Mouse (Mus musculus) heart, postnatal 36 days (tissue): Measurements from ENCODE around the gene Dlx5. TPM values are rescaled to one million over a fixed set of nuclear protein-coding genes. Genes with fewer than 3 reads are reported as not detected.

Experiments used
- DNase-seq, 2 experiments: peaks; one replicate each; pipeline ENCODE4 v3.0.0; 2021 to 2022
- intact Hi-C: fragments of 180-260 bp; cut with DNase I; formaldehyde crosslinking; loops from one replicate; pipeline ENCODE4 v1.15.1; 2025
- total RNA-seq, 2 experiments: library from RNA; stranded (reverse); gene quantifications; 2 replicates each; pipeline ENCODE4 v1.2.3; 2021

Dlx5 gene
- under 1 TPM; 0.19 TPM for total RNA-seq

- intact Hi-C loops, result loop anchor here (10.0 kb wide), 2 partner anchors 587 to 777 kb away; no protein-coding TSS in a partner anchor
- peak; percentile 26 to 42 for DNase-seq
Measured at GRCm38 (mm10) chr6:6881638-6882190, at the start of gene Dlx5. TSS of gene Dlx5 (minus strand) at chr6:6882085.

GRCm38 (mm10) chr6:6931507-6931906, 49.6 kb upstream of the Dlx5 start:
- no peak for DNase-seq
- intact Hi-C loops, result no loop called here

GRCm38 (mm10) chr6:6930831-6931230, 48.9 kb upstream of the Dlx5 start:
- no peak for DNase-seq
- intact Hi-C loops, result no loop called here

- intact Hi-C loops, result no loop called here
- DNase-seq, result no peak
Measured at GRCm38 (mm10) chr6:6925264-6925663, 43.4 kb upstream of the Dlx5 start.

DNA sequence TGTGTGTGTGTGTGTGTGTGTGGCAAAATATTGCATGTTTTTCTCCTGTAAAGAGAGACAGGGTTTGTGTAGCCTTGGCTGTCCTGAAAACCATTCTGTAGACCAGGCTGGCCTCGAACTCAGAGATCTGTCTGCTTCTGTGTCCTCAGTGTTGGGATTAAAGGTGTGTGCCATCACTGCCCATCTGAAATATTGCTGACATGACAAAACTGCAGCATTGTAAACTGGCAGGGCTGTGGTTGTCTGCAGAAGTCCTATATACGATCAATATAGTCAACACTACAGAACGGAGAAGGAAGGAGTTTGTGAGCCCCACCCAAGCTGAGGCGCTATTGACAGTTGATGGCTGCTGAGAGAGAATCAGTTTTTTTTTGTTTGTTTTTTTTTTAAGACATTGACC, 35.4 kb upstream of the Dlx5 start:
- intact Hi-C loops, result loop anchor here (10.0 kb wide), 1 partner anchor 1273 kb away; no protein-coding TSS in a partner anchor
- no peak for DNase-seq

GRCm38 (mm10) chr6:6915526-6915915, 33.6 kb upstream of the Dlx5 start:
- no peak for DNase-seq
- intact Hi-C loops, result loop anchor here (2.0 to 10.0 kb wide), 2 partner anchors 909 to 1271 kb away; no protein-coding TSS in a partner anchor

DNA sequence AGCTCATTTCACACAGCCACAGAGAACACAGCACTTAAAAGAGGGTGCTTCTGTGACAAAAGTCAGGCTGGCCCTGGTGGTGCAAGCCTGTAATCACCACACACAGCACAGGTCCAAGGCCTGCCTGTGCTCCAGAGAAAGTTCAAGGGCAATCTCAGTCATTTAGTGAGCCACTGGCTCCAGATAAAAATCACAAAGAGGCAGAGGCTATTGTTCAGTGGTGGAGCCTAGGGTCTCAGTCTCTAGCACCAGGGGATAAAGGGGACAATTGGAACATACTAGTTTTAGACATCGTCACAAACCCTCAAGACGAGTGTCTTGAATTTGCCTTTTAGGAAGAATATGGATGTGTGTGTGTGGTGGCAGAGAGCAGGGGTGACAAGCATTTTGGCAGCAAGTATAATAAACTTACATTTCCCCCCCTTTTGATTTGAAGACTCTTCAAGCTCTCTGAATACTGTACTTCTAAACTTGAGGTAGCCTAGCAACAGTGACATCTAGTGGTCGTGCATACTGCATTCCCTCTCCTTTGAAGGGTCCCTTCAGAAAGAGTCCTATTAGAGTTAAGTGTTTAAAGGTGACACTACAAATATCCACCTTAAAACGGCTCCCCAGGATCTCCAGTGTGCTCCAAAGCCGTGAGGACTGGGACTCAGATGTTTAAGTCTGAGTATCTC, 33.1 kb upstream of the Dlx5 start:
- peak; percentile 34 to 43 for DNase-seq
- intact Hi-C loops, result loop anchor here (2.0 to 10.0 kb wide), 2 partner anchors 908 to 1270 kb away; no protein-coding TSS in a partner anchor

DNA sequence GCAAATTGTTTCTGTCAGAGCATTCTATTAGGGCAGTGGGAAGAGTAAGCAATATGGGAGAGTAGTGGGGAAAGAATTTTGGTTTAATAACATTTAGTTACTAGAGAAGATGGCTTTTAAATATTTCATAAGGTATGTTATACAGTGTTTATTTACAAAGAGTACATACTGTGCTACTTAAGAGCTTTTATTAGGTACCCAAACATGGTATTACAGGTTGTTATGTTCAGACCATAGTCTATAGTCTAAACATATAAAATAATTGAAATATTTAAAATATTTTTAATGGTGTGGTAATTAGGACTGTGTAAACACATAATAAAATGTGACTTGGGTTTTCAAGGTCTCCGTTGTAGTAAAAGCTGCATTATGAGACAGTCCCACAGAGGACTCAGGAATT, 32.4 kb upstream of the Dlx5 start:
- DNase-seq, result no peak
- intact Hi-C loops, result loop anchor here (2.0 to 10.0 kb wide), 2 partner anchors 908 to 1270 kb away; no protein-coding TSS in a partner anchor

- peak; percentile 71 to 77 for DNase-seq
- intact Hi-C loops, result no loop called here
Measured at GRCm38 (mm10) chr6:6909586-6909985, 27.7 kb upstream of the Dlx5 start.

DNA sequence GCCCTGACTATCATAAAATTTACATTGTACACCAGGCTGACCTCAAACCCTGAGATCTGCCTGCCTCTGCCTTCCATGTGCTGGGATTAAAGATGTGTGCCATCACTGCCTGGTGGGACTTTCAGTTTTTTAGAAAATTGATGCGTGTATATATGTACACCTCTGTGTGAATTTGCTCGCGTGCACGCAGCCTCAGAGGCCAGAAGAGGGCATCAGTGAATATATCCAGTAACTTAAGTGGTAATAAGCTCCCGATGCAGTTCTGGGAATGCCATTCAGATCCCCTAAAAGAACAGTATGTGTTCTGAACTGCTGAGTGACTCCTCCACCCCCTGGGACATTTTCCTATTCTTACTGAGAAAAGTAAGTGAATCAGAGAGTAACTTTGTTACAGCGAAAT, 8.2 kb upstream of the Dlx5 start:
- intact Hi-C loops, result no loop called here
- no peak for DNase-seq

GRCm38 (mm10) chr6:6886225-6886624, 4.3 kb upstream of the Dlx5 start:
- intact Hi-C loops, result loop anchor here (10.0 kb wide), 2 partner anchors 591 to 781 kb away; no protein-coding TSS in a partner anchor
- DNase-seq, result no peak

DNA sequence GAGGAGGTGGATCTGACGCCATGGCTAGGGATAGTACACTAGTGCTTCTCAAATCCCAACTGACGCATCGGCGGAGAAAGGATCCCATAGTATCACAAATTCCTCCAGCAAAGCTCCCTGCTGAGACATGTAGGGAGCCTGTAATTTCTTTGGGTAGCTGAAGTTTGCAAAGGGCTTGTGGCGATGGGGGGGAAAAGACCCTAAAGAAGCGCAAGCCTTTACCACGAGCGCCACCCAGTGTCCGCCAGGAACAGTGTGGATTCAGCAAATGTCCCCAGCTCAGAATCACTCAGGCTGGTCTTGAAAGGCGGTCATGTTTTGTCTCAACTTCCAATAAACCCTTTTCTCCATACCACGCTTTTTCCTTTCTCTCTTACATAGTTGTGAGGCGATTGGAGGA, 3.0 kb upstream of the Dlx5 start:
- intact Hi-C loops, result loop anchor here (1.0 to 10.0 kb wide), 4 partner anchors 590 to 1027 kb away; no protein-coding TSS in a partner anchor
- DNase-seq, result peak; percentile 55 to 68

- intact Hi-C loops, result loop anchor here (10.0 kb wide), 2 partner anchors 588 to 778 kb away; no protein-coding TSS in a partner anchor
- no peak for DNase-seq
Measured at GRCm38 (mm10) chr6:6882266-6882797, 447 bp upstream of the Dlx5 start.

GRCm38 (mm10) chr6:6881115-6881637, 709 bp downstream of the Dlx5 start:
- intact Hi-C loops, result loop anchor here (10.0 kb wide), 2 partner anchors 586 to 776 kb away; no protein-coding TSS in a partner anchor

GRCm38 (mm10) chr6:6880361-6881114, 1.3 kb downstream of the Dlx5 start:
- no peak for DNase-seq
- intact Hi-C loops, result loop anchor here (1.0 to 10.0 kb wide), 3 partner anchors 16 to 776 kb away; no protein-coding TSS in a partner anchor

More at GRCm38 (mm10) chr6:6881115-6881637, 709 bp downstream of the Dlx5 start:
- no peak for DNase-seq

GRCm38 (mm10) chr6:6879371-6880325, 2.2 kb downstream of the Dlx5 start:
- intact Hi-C loops, result loop anchor here (1.0 to 10.0 kb wide), 4 partner anchors 15 to 775 kb away; partner anchors contain the start of gene Sdhaf3
- no peak for DNase-seq

GRCm38 (mm10) chr6:6878841-6879291, 3.0 kb downstream of the Dlx5 start:
- intact Hi-C loops, result loop anchor here (5.0 kb wide), 1 partner anchor 78 kb away; the partner anchor contains the start of gene Sdhaf3
- no peak for DNase-seq

- no peak for DNase-seq
- intact Hi-C loops, result loop anchor here (5.0 kb wide), 1 partner anchor 79 kb away; the partner anchor contains the start of gene Sdhaf3
Measured at GRCm38 (mm10) chr6:6877981-6878840, 3.7 kb downstream of the Dlx5 start.
